Mouse (Mus musculus) bone marrow macrophage, adult 2 months (primary cell): Measurements from ENCODE around the gene Klhl24.

Experiments used
- CTCF ChIP-seq: IDR thresholded peaks from 2 replicates; pipeline ENCODE4 v1.5.1; 2012; ENCODE audit warnings: low read depth, mild to moderate bottlenecking, low read length, moderate library complexity
- POLR2A ChIP-seq: IDR thresholded peaks from 2 replicates; pipeline ENCODE4 v1.6.1; 2012; ENCODE audit warnings: mild to moderate bottlenecking, low read depth, low read length, borderline replicate concordance

DNA sequence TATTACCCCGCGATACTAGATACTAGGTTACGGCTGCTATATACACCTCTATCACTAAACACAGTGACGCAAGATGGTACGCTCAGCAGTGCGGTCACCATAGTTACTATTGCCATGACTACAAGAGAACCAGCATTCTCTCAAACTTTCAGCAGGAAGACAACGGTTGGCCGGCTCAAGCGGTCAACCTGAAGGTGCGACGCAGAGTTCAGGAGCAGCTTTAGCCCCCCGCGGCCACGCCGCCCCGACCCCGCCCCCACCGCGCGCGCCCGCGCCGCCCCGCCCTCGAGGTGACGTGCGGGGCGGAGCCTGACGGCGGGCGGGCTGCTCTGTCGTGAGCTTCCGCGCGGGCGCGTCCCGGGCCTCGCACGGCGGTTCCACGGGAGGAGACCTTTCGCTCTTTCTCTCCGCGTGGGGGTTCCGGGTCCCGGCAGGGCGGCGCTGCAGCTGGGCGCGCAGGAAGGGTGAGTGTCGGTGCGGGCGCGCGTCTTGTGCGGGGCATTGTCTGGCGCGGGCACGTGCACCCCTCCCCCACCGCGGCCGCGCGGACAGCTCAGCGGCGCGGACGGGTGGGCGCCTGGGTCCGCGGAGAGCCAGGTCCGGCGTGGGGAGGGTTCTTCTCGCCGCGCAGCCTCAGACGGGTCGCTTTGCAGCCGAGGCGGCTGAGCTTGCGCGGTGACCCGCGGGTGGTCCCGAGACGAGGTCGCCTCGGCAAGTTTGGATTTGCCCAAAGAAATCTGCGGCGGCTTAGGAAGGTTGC is 43.6 kb downstream of the Klhl24 start, which contains the start of gene Yeats2:
- TF ChIP-seq POLR2A (no peak), CTCF (no peak)
